Mouse (Mus musculus) embryonic facial prominence, embryonic 11.5 days (tissue): ENCODE data around the gene Mdfi. TPM values are rescaled to one million over a fixed set of nuclear protein-coding genes. Genes with fewer than 3 reads are reported as not detected.

ENCODE experiments used
- ATAC-seq: fragments of 200-750 bp; cut with Nextera tagmentation; replicated peaks from 2 replicates; pipeline ENCODE4 v1.8.0; 2017; ENCODE audit warnings: low read depth; ENCODE audit not compliant: insufficient number of reproducible peaks, low FRiP score, low TSS enrichment
- DNase-seq: peaks from one replicate; pipeline ENCODE4 v3.0.0-alpha.2; 2015; ENCODE audit warnings: low spot score
- H3K27ac ChIP-seq: fragments of 300-500 bp; sonication (generic); replicated peaks from 2 replicates; pipeline ENCODE4 v1.5.1; 2014; ENCODE audit warnings: mild to moderate bottlenecking, low read depth, low read length, control low read depth
- H3K27me3 ChIP-seq: fragments of 300-500 bp; sonication (generic); 2 replicates; pipeline ENCODE4 v1.6.1; 2014; ENCODE audit warnings: mild to moderate bottlenecking, low read length, moderate library complexity, mixed read lengths; ENCODE audit not compliant: control insufficient read depth, insufficient read depth
- H3K36me3 ChIP-seq: fragments of 300-500 bp; sonication (generic); replicated peaks from 2 replicates; pipeline ENCODE4 v1.6.1; 2014; ENCODE audit warnings: low read depth, mild to moderate bottlenecking, low read length, moderate library complexity, mixed read lengths; ENCODE audit not compliant: control insufficient read depth, insufficient read depth
- H3K4me1 ChIP-seq: fragments of 300-500 bp; sonication (generic); 2 replicates; pipeline ENCODE4 v1.6.1; 2014; ENCODE audit warnings: low read length, mixed read lengths; ENCODE audit not compliant: control insufficient read depth, insufficient read depth
- H3K4me2 ChIP-seq: fragments of 300-500 bp; sonication (generic); 2 replicates; pipeline ENCODE4 v1.6.1; 2014; ENCODE audit warnings: low read depth, mild to moderate bottlenecking, control low read depth, low read length, moderate library complexity
- H3K4me3 ChIP-seq: fragments of 300-500 bp; sonication (generic); 2 replicates; pipeline ENCODE4 v1.5.1; 2014; ENCODE audit warnings: low read depth, low read length, control low read depth
- H3K9ac ChIP-seq: fragments of 300-500 bp; sonication (generic); replicated peaks from 2 replicates; pipeline ENCODE4 v1.6.1; 2014; ENCODE audit warnings: mild to moderate bottlenecking, control low read depth, low read length
- H3K9me3 ChIP-seq: fragments of 300-500 bp; sonication (generic); replicated peaks from 2 replicates; pipeline ENCODE4 v1.6.1; 2016; ENCODE audit warnings: mild to moderate bottlenecking, low read length, inconsistent platforms, mixed read lengths; ENCODE audit not compliant: control insufficient read depth
- WGBS: fragments of 180-500 bp; shearing (Covaris S2); extraction: QIAGEN DNeasy Blood & Tissue Kit; methylation state at CpG from one replicate; pipeline ENCODE4 v1.1.7; 2014; 5-methylcytosine and 5-hydroxymethylcytosine counted together
- polyA plus RNA-seq: library from polyadenylated mRNA; unstranded; fragments of >200 nt; fragmentation: Nextera tagmentation; extraction: Ambion mirVana; gene quantifications from 2 replicates; pipeline ENCODE4 v1.2.1, GENCODE M21; 2014

The Mdfi gene
- polyA plus RNA-seq, 1 experiment from 2014 or later: 75.2 TPM

DNA sequence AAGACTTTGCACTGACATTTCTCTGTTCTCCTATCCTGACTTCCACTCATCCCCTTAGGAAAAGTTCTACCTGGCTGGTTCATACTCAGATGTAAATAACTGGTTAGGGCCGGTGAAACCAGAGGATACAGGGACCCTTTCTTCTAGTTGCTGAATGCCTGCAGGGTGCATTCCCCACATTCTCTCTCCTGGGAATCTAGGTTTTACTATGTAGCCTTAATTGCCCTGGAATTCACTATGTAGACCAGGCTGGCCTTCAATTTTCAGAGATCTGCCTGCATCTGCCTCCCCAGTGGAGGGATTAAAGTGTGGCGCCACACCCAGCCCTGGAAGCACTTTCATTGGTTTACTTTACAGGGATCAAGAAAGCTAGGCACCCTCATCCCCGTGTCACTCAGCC lies 52.0 kb downstream of the Mdfi start:
- Histone ChIP-seq H3K4me3 (no peak overlapping the region), H3K9me3 (no peaks in the 10 kb centered on the region), H3K27me3 (no peaks in the 10 kb centered on the region), H3K9ac (no peak overlapping the region), H3K4me2 (no peak overlapping the region), H3K27ac (no peak overlapping the region), H3K4me1 (peaks cover under 1% of the 10 kb centered on the region), H3K36me3 (no peaks in the 10 kb centered on the region)
- WGBS: 77% methylated on average over 3 of the region's 3 CpGs
- DNase-seq (no peak), ATAC-seq (no peak)

DNA sequence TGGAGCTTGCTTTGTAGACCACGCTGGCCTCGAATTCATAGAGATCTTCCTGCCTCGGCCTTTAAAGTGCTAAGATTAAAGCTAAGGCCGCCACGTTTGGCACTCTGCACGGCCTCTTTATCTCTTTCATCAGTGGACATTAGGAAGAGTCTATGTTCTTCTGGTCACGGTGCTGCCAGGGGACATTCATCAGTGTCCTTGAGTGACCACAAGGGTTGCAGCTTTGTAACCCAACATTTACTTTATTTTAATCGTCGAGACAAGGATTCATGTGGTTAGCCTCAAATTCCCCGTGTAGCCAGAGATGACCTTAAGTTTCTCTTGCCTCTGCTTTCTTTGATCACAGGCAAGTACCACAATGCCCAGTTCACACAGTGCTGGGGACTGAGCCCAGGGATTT lies 54.0 kb downstream of the Mdfi start:
- Histone ChIP-seq H3K4me3 (no peak overlapping the region), H3K36me3 (no peaks in the 10 kb centered on the region), H3K9me3 (no peaks in the 10 kb centered on the region), H3K27ac (no peak overlapping the region), H3K4me2 (no peak overlapping the region), H3K27me3 (no peaks in the 10 kb centered on the region), H3K9ac (no peak overlapping the region), H3K4me1 (no peaks in the 10 kb centered on the region)
- ATAC-seq (no peak), DNase-seq (no peak)
- WGBS: 85% methylated on average over 10 of the region's 10 CpGs

DNA sequence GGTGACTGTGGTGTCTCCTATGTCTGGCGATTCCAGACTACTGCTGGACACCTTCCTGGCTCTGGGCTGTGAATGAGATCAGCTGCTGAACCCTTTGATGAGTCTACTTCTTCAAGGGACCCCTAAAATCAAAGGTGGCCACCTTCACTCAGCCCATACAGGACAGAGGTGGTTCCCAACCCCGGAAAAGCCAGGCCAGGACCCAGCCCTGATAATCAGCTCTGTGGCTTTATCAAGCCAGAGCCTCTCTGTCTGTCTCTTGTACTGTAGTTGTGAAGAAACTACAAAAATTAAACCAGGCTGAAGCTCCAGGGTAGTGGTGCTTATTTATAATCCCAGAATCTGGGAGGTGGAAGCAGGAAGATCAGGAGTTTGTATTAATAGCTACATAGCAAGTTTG lies 57.4 kb downstream of the Mdfi start:
- no peak for ATAC-seq
- Histone ChIP-seq H3K9me3 (no peaks in the 10 kb centered on the region), H3K27me3 (no peaks in the 10 kb centered on the region), H3K36me3 (no peaks in the 10 kb centered on the region), H3K4me2 (no peak overlapping the region), H3K27ac (no peak overlapping the region), H3K9ac (no peak overlapping the region), H3K4me3 (no peak overlapping the region), H3K4me1 (no peaks in the 10 kb centered on the region)
- 72% methylated on average over 2 of the region's 2 CpGs for WGBS
- no peak for DNase-seq

DNA sequence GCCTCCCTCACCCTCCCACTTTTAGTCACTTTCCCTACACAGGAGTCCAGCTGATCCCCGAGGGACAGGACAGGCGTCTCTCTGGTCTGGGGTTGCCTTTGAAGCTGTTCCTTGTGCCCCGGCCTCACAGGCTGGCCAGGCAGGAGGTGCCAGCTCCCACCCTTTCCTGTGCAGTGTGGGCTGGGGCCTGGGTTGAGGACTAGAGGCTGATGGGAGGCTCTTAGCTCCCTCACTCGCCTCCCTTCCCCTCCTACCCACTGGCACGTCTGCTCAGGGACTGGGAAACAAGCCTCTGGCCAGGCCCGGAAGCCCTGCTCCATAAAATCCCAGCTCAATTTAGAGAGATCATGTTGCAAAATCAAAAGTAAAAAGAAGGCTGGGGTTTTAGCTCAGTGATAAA lies 60.9 kb downstream of the Mdfi start:
- Histone ChIP-seq H3K27ac (no peak overlapping the region), H3K9ac (no peak overlapping the region), H3K27me3 (no peaks in the 10 kb centered on the region), H3K4me3 (no peak overlapping the region), H3K36me3 (no peaks in the 10 kb centered on the region), H3K9me3 (no peaks in the 10 kb centered on the region), H3K4me2 (no peak overlapping the region), H3K4me1 (no peaks in the 10 kb centered on the region)
- ATAC-seq (no peak), DNase-seq (no peak)
- 45% methylated on average over 6 of the region's 6 CpGs for WGBS

DNA sequence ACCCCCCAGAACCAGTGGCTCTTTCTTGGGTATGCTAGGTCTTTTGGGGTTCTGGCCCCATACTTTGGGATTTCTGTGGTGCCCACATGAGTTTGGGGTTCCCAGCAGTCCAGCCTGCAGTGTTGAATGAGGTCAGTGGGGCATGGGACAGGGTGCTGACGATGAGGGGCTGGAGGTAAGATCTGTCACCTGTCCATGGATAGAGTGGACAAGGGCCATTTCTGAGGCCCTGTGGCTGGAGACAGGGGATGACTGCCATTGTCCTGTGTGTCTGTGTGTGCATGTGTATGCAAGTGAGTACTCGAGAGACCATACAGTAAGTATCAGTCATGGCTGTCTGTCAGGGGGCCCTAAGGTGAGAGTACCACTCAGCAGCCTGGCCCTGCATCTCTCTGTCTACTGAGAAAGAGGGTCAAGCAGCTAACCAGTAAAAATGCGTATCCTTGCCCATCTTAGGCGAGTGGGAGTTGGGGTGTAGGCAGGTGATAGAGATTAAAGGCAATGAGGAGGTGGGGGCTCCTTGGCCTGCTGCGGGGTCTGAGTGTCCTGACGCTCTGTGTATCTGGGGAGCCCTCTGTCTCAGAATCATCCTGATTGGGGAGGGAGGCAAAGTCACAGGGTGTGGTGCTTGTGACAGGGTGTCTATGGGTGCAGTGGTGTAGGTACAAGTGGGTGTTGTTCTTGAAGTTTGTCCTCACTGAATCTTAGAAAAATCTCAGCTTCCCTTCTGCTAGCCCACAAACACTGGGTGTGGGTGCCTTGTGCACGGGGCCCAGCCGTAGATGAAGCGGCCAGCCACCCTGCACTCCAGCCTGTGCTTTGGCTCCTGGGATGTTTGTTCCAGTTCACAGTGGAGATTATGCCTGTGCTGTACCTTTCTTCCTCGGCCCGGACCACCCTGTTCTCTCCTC lies 64.8 kb downstream of the Mdfi start:
- no peak overlapping the region for H3K27ac ChIP-seq

DNA sequence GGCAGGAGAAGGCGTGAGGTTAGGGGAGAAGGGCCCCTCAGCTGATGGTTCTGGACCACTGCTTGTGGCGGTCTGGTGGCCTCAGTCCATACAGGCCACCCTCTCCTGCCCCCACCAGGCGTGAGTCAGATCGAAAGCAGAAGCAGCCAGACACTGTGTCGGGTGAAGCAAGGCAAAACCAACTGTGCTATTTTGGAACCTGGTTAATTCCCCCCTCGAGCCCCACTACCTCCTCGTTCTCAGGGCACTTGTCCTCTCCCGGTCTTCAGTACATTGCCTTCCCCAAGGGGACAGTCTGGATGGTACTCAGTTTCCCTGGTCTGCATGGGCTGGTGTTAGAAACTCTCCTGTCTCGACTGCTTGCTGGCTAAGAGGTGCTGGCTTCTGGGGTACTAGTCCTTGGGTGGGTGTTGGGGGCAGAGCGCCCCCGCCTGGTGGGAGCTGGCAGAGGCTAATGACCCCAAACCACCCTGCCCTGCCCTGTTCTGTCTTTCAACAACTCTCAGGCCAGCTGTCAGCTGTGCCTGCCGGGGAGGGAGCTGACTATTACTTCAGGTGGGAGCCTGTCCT lies 65.7 kb downstream of the Mdfi start:
- ATAC-seq (no peak), DNase-seq (no peak)
- no peaks in the 10 kb centered on the region for H3K36me3 ChIP-seq
- WGBS: 60% methylated on average over 12 of the region's 12 CpGs
- no peaks in the 10 kb centered on the region for H3K27me3 ChIP-seq
- H3K9ac ChIP-seq: no peak overlapping the region
- no peaks in the 10 kb centered on the region for H3K4me1 ChIP-seq
- H3K4me2 ChIP-seq: no peak overlapping the region
- no peak overlapping the region for H3K27ac ChIP-seq
- no peaks in the 10 kb centered on the region for H3K9me3 ChIP-seq
- H3K4me3 ChIP-seq: no peak overlapping the region

More for the DNA sequence above, 64.8 kb downstream of the Mdfi start:
- Histone ChIP-seq H3K4me2 (no peak overlapping the region), H3K36me3 (no peaks in the 10 kb centered on the region), H3K4me1 (no peaks in the 10 kb centered on the region), H3K27me3 (no peaks in the 10 kb centered on the region), H3K9me3 (no peaks in the 10 kb centered on the region), H3K9ac (no peak overlapping the region), H3K4me3 (no peak overlapping the region)
- 76% methylated on average over 11 of the region's 11 CpGs for WGBS
- ATAC-seq: no peak
- no peak for DNase-seq

DNA sequence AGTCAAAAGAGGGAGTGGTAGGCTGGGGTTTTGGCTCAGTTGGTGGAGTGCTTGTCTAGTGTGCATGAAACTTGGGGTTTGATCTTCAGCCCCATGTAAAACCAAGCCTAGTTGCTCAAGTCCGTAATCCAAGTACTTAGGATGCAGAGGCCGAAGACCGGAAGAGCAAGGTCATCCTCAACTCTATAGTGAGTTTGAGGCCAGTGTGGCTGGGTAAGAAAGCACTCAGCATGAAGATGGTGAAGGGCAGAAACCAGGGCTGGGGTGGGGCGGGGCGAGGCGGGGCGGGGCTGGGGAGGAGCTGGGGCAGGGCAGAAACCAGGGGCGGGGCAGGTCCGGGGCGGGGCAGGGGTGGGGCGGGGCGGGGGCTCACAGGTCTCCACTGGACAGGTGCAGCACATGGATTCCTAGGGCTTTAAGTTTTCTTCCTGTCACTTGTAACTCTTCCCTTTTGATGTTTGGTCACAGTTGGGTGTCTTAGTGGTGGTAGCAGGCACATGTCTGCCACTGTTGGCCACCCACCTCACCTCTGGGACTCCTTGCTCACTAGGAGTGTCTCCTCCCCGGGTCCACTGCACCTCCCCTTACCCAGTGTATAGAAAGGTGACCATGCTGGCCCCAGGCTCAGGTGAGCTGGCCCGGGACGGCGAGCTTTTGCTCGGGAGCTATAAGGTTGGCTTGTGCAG lies 66.9 kb downstream of the Mdfi start:
- no peak for DNase-seq
- 51% methylated on average over 14 of the region's 17 CpGs for WGBS
- ATAC-seq: no peak

DNA sequence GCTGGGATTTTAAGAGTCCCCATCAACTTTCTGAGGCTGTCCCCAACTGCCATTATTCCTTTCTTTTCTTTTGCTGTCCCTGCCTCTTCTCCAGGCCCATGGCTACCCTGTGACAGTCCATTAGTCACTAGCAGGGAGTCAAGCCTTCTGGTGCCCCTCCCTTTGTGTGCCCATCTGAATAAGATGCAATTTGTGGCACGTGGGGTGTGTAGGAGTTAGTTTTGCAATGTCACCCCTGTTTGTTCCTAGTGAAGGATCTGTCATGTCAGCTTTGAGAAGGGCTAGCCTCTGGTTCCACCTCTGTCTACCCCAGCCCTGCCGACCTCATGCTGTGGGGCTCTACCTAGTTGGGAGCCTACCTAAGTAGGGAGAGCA lies 67.4 kb downstream of the Mdfi start:
- ATAC-seq (no peak), DNase-seq (no peak)
- no peaks in the 10 kb centered on the region for H3K9me3 ChIP-seq
- H3K9ac ChIP-seq: no peak overlapping the region
- WGBS: 79% methylated on average over 2 of the region's 2 CpGs
- H3K36me3 ChIP-seq: no peaks in the 10 kb centered on the region
- no peak overlapping the region for H3K27ac ChIP-seq
- H3K27me3 ChIP-seq: no peaks in the 10 kb centered on the region
- H3K4me3 ChIP-seq: no peak overlapping the region
- no peak overlapping the region for H3K4me2 ChIP-seq
- H3K4me1 ChIP-seq: no peaks in the 10 kb centered on the region

More for the DNA sequence above, 66.9 kb downstream of the Mdfi start:
- no peaks in the 10 kb centered on the region for H3K36me3 ChIP-seq
- no peaks in the 10 kb centered on the region for H3K9me3 ChIP-seq
- no peak overlapping the region for H3K9ac ChIP-seq
- H3K27me3 ChIP-seq: no peaks in the 10 kb centered on the region
- no peak overlapping the region for H3K4me3 ChIP-seq
- H3K4me1 ChIP-seq: no peaks in the 10 kb centered on the region
- no peak overlapping the region for H3K27ac ChIP-seq
- no peak overlapping the region for H3K4me2 ChIP-seq
